Mouse (Mus musculus) embryo, embryonic 10 days (tissue): ENCODE data around the gene Slc25a36.

ENCODE experiments used
- DNase-seq: peaks from one replicate; pipeline ENCODE4 v3.0.0-alpha.2; 2015; ENCODE audit warnings: low spot score

The Slc25a36 gene

GRCm38 (mm10) chr9:97111506-97111905, 549 bp upstream of the Slc25a36 start:
- DNase-seq = peak; percentile 31

DNA sequence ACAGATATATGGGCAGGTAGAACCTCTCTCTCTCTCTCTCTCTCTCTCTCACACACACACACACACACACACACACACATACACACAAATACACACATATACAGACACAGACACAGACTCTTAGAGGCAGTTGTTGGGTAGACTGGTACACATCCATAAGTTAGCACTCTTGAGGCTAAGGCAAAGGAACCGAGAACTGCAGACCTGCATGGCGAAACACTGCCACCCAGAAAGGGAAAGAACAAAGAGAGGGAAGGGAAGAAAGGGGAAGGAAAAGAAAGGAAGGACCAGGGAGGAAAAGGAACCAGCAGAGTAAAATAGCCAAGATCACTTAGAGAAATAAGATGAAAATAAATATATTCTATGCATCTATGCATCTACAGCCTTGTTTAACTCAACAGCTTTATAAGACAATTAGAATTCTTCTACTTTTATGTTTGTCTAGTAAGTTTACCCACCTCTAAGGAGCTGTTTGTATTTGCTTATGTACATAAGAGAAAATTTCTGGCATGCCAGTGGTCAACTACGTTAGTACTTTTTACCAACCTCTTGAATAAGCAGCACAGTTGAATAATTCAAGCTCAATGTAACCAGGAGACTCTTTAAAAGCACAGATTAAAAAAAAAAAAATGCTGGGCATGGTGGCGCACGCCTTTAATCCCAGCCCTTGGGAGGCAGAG, 4.3 kb downstream of the Slc25a36 start:
- no peak for DNase-seq

GRCm38 (mm10) chr9:97105400-97105985, 5.5 kb downstream of the Slc25a36 start:
- DNase-seq = no peak

DNA sequence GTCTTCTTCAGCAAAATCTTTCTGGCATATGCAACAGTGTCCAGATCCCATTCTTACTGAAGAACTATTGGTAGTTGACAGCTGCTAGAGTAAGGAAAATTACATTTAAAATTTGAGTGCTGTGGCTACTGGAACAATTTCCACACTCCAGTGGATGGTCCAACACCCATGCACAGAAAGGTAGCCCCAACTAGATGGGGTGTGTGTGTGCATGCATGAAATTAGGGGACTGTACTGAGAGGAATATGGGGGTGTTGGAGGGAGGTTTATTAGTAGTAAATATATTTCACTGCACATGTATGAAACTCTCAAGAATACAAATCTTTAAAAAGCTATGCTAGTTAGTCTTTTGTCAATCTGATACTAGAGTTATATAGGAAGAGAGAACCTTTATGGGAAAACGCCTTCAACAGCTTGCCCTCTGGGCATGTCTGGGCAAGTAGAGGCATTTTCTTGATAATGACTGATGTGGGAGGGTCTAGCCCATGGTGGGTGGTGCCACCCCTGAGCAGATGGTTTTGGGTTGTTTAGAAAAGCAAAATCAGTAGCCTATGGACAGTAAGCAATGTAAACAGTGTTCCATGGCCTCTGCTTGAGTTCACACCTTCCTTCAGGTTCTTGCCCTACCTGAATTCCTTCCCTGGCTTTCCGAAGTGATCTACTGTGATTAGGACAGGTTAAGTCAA, 7.4 kb downstream of the Slc25a36 start:
- no peak for DNase-seq

DNA sequence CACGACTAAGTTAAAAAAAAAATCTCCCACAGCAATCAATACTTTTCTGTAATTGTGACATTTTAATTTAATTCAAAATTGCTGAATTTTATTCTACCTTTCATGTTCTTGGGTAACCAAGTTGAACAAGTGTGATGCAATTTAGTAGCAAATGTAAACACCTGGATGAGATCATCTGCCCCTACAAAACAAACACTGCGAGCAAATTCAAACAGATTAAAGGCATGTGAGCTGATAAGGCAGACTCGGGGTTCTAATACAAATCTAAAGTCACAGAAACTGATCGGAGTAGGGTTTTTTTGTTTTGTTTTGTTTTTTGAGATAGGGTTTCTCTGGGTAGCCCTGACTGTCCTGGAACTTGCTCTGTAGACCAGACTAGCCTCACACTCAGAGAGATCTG, 12.0 kb downstream of the Slc25a36 start:
- DNase-seq = no peak

DNA sequence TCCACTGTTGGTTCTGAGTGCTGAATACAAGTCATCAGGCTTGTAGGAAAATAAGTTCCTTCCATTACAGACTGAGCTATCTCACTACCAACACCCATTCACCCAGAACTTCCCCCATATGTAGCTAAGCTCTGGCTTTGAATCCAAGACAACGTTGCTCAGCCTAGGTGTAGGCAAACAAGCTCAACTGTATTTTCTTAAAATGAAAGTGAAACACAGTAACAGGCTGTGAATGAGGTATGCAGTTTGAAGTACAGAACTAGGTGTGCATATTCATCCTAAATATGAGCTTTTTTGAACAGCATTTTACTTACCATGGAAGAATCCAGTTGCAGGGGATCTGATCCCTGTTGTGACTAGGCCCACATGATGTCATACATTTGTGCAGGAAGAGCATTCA, 14.8 kb downstream of the Slc25a36 start:
- no peak for DNase-seq

GRCm38 (mm10) chr9:97087850-97088249, 23.1 kb downstream of the Slc25a36 start:
- no peak for DNase-seq

- no peak for DNase-seq
These were observed 26.3 kb downstream of the Slc25a36 start for GRCm38 (mm10) chr9:97084628-97085027.

DNA sequence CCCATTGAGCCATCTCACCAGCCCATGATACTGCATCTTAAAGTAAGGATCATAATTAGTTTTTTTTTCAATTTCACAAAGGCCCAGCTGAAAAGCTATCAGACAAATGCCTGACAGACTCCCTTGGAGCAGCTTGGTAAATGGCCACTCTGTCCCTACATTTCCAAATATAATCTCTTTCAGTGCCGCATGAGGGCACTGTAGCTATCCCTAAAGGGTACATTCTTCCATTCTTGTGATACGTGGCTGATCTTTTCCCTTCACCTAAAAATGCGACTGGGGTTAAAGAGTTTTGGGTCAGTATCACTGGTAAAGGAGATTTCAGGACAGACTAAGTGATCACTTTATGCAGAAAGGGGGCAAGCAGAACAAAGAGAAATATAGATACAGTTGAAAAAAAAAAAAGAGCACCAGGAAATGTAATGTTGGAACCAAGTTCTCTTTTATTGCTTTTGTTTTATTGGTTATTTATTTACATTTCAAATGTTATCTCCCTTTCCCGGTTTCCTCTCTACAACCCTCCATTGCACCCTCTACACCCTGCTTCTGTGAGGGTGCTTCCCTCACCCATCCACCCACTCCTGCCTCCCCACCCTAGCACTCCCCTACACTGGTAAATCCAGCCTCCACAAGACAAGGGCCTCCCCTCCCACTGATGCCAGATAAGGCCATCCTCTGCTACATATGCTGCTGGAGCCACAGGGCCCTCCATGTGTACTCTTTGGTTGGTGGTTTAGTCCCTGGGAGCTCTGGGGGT, 29.7 kb downstream of the Slc25a36 start:
- no peak for DNase-seq

DNA sequence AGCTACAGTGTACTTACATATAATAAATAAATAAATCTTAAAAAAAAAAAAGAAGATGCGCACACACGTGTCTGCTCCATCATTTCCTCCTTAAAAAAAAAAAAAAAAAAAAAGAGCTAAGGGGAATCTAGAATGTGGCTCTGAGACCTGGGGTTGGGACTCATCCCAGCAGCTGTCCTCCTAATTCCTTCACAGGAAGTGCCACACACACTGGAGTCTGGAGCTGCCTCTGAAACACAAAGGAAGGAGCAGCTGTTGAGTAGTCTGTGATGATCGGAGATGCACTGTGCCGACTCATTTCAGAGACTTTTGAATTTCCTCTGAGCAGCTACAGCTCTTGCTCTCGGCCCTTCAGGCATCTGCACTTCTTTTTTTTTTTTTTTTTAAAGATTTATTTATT, 41.0 kb downstream of the Slc25a36 start:
- DNase-seq = no peak

DNA sequence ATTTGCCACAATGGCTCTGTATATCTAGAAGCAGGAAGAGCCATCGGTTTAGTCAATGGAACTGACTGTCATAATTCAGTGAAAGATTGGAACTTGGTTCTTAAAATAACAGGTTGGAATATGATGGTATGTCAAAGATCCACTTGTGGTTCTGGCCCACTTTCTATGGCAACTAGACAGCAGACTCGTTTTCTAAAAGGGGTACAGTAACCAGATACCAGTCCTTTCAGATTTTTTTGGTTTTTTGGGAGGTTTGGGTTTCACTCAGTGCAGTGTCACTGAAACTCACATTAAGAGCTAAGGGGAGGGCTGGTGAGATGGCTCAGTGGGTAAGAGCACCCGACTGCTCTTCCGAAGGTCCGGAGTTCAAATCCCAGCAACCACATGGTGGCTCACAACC, 41.5 kb downstream of the Slc25a36 start:
- no peak for DNase-seq

DNA sequence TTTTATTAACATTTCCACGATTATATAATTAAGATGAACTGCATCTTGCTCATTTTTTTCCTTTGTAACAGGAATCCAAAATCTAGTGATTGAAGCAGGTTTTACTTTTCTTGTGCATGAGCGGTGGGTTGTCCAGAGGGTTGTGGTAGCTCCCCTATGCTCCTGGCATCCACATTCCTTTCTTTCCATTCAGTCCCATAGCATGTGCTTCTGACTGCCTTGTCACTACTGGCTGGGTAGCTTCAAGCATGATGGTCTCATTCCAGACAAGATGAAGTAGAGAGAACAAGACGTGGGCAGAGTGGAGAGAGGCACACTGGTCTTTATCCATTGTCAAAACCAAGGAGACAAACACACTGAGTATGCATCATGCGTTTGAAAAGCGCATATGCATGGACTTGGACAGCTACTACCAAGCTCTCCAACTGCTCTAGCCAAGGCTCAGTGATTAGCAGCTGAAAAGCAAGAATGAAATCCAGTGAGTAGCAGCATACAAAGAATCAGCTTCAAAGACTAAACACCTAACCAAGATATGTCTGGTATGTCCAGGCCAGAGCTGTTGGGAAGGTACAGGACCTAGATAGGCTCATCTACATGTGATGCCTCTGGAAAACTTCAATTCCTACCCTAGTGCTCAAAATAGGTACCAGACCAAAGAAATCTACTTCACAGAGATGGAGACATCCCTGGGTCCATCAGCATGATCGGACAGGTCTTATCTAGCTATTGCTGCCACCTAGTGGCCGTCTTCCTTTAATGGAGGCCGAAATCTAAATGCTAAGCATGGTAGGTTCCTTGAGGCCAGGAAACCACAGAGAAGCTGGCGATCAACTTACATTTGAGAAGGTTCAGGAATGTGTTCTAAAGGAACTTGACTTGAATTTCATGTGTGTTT, 42.5 kb downstream of the Slc25a36 start:
- DNase-seq = peak; percentile 97

DNA sequence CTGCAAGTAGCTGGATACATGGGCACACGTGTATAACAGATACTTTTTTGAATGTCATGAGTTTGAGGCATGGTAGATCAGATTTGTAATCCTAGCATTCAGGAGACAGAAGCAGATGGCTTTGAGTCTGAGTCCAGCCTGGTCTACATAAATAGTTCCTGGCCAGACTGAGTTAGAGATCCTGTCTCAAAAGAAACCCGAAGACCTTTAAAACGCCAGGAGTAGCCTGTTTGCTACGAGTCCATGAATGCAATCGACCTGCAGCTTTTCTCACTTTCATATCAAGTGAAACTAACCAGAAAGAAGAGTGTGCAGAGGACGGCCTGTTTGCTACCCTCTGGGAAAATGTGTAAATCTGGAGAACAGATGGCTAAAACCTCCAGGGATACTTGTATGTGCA, 43.2 kb downstream of the Slc25a36 start:
- no peak for DNase-seq

DNA sequence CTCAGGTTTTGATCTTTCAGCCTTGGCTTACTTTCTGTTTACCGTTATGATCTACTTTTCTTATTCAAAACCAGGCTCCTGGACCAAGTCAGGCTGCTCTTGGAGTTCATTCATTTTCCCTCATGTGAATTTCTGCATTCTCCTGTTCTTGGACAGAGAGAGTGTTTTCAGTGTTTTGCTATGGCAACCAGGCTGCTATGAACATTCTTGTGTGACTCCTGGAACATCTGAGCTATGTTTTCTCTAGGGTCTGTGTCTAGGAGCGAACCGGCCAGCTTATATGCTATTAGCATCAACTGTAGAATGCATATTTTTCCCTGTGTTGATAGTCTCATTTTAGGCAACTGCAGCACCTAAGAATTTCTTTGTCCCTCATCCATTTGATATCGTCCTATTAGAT, 45.1 kb downstream of the Slc25a36 start:
- DNase-seq = peak; percentile 34

GRCm38 (mm10) chr9:97065216-97065615, 45.7 kb downstream of the Slc25a36 start:
- DNase-seq = no peak

- DNase-seq = no peak
These were observed 46.8 kb downstream of the Slc25a36 start for GRCm38 (mm10) chr9:97064161-97064560.

- no peak for DNase-seq
These were observed 49.3 kb downstream of the Slc25a36 start for GRCm38 (mm10) chr9:97061696-97062095.

DNA sequence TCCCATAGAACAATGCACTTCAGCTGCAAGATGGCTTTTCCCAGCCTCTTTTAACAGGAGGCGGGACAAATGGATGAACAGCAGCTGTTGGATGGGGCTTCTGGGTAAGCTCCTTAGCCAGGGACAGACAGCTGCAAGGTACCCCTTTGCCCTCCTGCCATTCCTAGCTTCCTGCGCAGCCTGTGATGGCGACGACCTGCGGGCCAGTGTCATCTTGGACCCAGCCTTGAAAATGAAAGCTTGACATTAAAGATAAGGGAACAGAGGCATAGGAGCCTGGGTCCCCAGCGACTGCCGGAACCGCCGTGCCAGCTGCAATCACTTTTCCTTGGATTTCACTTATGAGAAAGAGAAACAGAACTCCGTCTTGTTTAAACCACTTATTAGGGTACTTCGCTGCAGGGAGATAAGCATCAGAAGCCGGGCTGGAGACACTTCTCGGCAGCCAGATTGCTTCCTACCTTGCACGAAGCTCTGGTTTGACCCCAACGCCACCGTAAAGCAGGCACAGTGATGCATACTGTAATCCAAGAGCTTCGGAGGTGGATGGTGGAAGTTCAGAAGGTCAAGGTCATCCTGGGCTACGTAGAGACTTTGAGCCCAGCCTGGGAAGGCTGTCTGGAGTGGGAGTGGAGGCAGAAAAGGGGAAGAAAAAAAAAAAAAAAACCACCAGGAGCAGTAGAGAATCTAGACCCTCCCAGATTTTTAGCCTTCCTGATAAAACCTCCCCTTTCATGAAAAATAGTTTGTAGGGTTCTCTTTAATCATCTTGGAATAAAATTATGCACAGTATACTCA, 54.2 kb downstream of the Slc25a36 start:
- peak; percentile 35 for DNase-seq

GRCm38 (mm10) chr9:97055906-97056305, 55.1 kb downstream of the Slc25a36 start:
- peak; percentile 30 for DNase-seq

DNA sequence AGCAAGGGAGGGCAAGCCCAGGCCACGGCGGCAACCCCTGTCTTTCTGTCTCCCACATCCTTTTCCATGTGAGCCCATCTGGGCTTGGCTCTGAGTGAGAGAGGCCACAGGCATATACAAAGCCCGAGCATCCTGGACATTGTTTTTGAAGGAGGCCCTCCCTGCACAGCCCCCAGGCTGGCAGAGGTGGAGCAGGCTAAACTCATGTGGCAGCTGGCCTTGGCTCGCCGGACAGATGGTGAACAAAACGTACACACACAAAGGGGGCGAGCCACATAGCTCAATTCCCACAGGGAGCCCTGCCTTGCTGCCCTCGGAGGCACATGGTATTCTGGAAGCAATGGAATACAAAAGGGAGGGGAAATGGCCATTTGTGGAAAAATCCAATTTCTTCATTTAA, 59.8 kb downstream of the Slc25a36 start:
- peak; percentile 76 for DNase-seq

DNA sequence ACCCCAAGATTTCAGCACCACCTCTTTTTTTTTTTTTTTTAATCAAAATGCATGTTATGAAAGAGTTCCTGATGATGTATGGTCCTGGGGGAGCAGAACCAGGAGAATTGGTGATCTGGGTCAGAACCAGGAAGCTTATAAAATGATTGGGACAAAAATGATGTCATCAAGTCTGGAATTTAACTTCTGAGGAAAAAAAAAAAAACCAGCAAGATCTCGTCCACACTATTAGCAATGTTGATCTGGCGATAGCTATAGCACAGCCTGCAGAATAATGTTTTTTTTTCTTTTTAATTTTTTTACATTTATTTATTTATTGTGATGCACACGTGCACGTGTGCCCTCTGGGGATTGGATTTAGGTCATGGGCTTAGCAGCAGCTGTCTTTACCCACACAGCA, 64.7 kb downstream of the Slc25a36 start:
- no peak for DNase-seq
